Mouse (Mus musculus) neural tube, embryonic 14.5 days (tissue): ENCODE measurements at regions not wholly inside any gene's neighbourhood (a gene's known extent, or its start where the extent isn't known, plus 50 kb on each side); places are given as distances from the start of the nearest gene placed in this dataset.

Source experiments
- ATAC-seq: fragments of 200-750 bp; cut with Nextera tagmentation; 2 replicates; pipeline ENCODE4 v1.8.0; 2017; ENCODE audit warnings: low read depth, mild to moderate bottlenecking, moderate TSS enrichment, moderate library complexity
- H3K27ac ChIP-seq: fragments of 300-500 bp; sonication (generic); 2 replicates; pipeline ENCODE4 v1.5.1; 2014; ENCODE audit warnings: low read depth, mild to moderate bottlenecking, control low read depth, low read length, moderate library complexity, mixed read lengths
- H3K27me3 ChIP-seq: fragments of 300-500 bp; sonication (generic); 2 replicates; pipeline ENCODE4 v1.6.1; 2014; ENCODE audit warnings: low read length; ENCODE audit not compliant: control insufficient read depth, insufficient read depth
- H3K36me3 ChIP-seq: fragments of 300-500 bp; sonication (generic); 2 replicates; pipeline ENCODE4 v1.6.1; 2014; ENCODE audit warnings: low read length, mixed read lengths; ENCODE audit not compliant: control insufficient read depth, insufficient read depth
- H3K4me1 ChIP-seq: fragments of 300-500 bp; sonication (generic); 2 replicates; pipeline ENCODE4 v1.6.1; 2014; ENCODE audit warnings: low read length; ENCODE audit not compliant: control insufficient read depth, insufficient read depth
- H3K4me2 ChIP-seq: fragments of 300-500 bp; sonication (generic); 2 replicates; pipeline ENCODE4 v1.6.1; 2014; ENCODE audit warnings: mild to moderate bottlenecking, low read depth, low read length, control low read depth
- H3K4me3 ChIP-seq: fragments of 300-500 bp; sonication (generic); 2 replicates; pipeline ENCODE4 v1.5.1; 2014; ENCODE audit warnings: low read depth, low read length, control low read depth, mixed read lengths
- H3K9ac ChIP-seq: fragments of 300-500 bp; sonication (generic); replicated peaks from 2 replicates; pipeline ENCODE4 v1.6.1; 2014; ENCODE audit warnings: low read depth, mild to moderate bottlenecking, control low read depth, low read length, mixed read lengths
- H3K9me3 ChIP-seq: fragments of 300-500 bp; sonication (generic); 2 replicates; pipeline ENCODE4 v1.6.1; 2016; ENCODE audit warnings: low read length; ENCODE audit not compliant: control insufficient read depth
- WGBS: fragments of 180-500 bp; shearing (Covaris S2); extraction: QIAGEN DNeasy Blood & Tissue Kit; methylation state at CpG from one replicate; pipeline ENCODE4 v1.1.7; 2014; 5-methylcytosine and 5-hydroxymethylcytosine counted together

DNA sequence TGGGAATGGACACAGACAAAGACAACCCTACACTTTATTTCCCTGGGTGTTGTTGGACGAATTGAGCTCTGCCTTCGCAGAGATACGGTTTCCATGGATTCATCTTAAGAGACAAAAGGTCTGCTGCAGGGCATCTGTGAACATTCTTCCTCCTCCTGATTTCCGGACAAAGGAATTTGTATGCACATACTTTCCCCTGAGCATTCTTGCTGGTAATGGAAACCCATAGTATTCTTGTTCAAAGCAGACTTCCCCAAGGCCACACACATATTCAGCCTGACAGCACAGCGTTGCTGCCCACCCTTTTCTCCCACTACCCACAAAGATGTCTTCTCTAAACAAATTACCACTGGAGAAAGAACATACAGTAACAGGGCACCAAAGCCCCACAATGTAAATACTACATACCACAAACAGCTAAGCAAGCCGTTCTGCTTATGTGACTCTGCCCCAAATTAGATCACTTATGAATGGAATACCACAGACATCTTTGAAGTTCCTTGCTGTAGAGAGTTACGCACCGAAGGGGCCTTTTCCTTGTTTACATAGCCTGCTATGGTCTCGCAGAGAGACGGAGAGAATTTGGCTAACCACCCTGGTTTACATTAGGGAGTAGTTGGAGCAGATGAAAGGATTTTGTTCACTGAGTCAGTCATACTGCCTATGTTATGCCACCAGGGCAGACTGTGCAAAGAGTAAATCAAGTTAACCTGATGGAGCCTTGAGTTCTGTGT, 96.0 kb upstream of the Tas2r134 start:
- no peak for ATAC-seq
- Histone ChIP-seq H3K36me3 (no peaks in the 10 kb centered on the region), H3K9ac (no peak overlapping the region), H3K9me3 (no peaks in the 10 kb centered on the region), H3K4me1 (no peaks in the 10 kb centered on the region), H3K27ac (no peak overlapping the region), H3K27me3 (no peaks in the 10 kb centered on the region), H3K4me2 (no peak overlapping the region), H3K4me3 (no peak overlapping the region)
- WGBS: 38% methylated on average over 10 of the region's 10 CpGs

DNA sequence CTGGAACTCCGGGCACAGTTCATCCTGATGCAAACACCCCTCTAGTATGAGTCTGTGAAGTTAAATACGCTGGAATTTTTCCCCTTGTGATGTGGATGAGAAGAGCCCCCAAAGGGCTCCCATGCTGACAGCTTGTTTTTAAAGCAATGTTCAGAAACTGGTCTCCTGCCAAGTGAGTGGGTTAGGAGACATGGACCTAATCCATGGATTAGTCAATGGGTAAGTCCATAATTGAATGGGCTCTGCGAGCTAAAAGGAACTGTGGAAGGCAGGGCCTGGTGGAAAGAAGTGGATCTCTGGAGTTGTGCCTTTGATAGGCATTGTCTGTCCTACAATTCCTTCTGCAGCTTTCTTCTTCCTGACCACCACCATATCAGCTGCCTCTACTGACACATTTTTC, 104.5 kb upstream of the Tas2r134 start:
- Histone ChIP-seq H3K9me3 (no peaks in the 10 kb centered on the region), H3K4me3 (no peak overlapping the region), H3K27ac (no peak overlapping the region), H3K36me3 (no peaks in the 10 kb centered on the region), H3K9ac (no peak overlapping the region), H3K4me1 (no peaks in the 10 kb centered on the region), H3K27me3 (no peaks in the 10 kb centered on the region), H3K4me2 (no peak overlapping the region)
- WGBS: 88% methylated on average over 3 of the region's 3 CpGs
- no peak for ATAC-seq

DNA sequence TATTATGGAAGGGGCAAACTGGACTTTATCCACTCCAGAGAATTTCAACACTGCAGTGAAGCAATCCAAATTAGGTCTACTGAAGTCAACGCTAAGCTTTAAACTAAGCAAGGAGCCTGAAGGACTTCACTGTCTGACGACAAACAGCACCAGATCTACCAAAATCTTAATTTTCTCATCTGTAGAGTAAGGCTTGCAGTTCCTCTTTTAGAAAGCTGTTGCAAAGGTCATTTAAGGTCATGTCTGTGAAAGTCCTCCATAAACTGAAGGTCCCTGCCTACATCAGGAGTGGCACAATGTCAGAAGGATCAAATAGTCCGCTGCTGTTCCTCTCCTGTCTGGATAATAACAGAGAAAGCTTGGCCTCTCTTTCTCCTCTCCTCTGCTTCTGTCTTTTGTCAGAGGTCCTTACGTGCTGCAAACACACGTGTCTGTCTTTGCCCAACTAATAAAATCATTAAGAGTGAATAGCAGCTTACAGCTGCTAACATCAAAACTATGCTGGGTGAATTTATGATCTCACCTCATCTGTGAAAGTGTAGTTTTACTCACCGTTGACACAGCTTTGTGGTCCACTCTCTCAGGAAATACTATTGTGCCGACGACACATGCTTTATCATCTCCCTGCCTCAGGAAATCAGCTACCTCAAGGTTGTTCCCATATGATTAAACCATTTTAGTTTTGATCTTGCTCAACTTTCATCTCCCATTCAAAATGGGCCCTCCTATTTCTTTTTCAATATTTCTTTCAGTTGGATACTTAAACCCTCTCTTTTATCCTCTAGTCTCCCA, 117.9 kb upstream of the Tas2r134 start:
- Histone ChIP-seq H3K9ac (no peak overlapping the region), H3K4me3 (no peak overlapping the region), H3K4me2 (no peak overlapping the region), H3K27me3 (no peaks in the 10 kb centered on the region), H3K4me1 (no peaks in the 10 kb centered on the region), H3K9me3 (no peaks in the 10 kb centered on the region), H3K27ac (no peak overlapping the region), H3K36me3 (no peaks in the 10 kb centered on the region)
- ATAC-seq: no peak
- 59% methylated on average over 8 of the region's 8 CpGs for WGBS

DNA sequence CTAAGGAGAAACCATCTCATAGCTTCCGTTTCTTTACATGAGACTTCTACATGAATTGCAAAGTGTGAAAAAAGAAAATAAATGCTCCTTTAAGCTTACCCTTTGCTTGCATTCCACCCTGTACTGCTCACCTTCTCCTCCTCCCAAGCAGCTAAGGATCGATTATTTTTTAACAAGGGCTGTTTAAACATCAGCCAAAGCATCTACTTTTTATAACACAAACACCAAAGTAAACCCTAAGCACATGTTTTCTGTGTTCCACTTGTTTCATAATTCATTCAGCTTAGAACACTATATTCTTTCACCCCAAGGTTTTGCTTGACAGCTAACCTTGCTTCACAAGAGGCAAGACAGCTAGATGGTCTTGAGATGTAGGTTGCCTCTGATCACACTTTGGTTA, 129.4 kb upstream of the Tas2r134 start:
- Histone ChIP-seq H3K27ac (no peak overlapping the region), H3K9ac (no peak overlapping the region), H3K27me3 (no peaks in the 10 kb centered on the region), H3K4me2 (no peak overlapping the region), H3K4me3 (no peak overlapping the region), H3K4me1 (no peaks in the 10 kb centered on the region), H3K36me3 (no peaks in the 10 kb centered on the region), H3K9me3 (no peaks in the 10 kb centered on the region)
- 95% methylated on average over 2 of the region's 2 CpGs for WGBS
- no peak for ATAC-seq

DNA sequence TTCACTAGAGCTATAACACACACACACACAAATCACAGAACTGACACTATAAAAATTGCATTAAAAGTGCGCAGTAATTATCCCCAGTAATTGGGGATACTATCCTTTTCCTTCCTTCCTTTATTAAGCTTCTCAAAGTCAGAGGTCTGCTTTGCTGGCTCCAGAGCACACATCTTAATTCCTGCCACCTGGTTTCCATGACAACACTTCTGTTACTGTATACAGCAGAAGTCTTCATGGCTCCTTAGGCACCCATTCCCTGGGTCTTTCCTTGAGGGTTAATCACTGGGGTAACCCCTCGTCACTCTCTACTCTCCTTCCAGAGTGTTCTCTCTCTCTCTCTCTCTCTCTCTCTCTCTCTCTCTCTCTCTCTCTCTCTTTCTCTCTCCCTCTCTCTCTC, 153.6 kb upstream of the Tas2r134 start:
- H3K27ac ChIP-seq: no peak overlapping the region

DNA sequence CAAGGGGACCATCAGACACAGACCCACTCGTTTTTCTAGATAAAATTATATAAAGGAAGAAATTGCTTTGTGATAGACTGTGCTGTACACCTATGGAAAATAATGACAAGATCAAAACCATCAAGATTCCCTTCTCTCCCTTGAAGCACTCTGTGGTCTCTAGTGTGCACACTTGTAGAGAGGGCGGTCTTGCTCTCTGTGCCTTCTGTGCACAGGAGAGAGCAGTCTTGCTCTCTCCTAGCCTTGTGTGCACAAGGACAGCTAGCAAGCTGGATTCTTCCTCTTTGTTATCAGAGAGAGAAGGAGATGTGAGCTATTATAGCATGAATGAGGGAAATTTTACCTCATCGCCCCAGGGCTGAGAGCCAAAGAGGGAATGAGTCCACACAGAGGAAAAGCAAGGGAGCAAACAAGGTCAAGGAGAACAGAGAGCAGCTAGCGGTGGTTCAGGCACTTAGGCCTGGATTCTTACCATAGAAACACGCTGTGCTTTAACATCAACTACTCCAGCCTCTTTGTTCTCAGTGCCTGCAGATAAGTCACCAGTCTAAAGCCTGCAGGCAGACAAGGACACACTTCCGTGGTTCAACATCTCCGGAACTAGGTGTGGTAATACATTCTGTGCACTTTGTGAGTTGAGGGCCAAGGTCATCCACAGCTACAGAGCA, 160.2 kb upstream of the Tas2r134 start:
- Histone ChIP-seq H3K9ac (no peak overlapping the region), H3K36me3 (no peaks in the 10 kb centered on the region), H3K4me1 (no peaks in the 10 kb centered on the region), H3K4me3 (no peak overlapping the region), H3K9me3 (no peaks in the 10 kb centered on the region), H3K27me3 (no peaks in the 10 kb centered on the region), H3K4me2 (no peak overlapping the region), H3K27ac (no peak overlapping the region)
- 69% methylated on average over 7 of the region's 7 CpGs for WGBS
- ATAC-seq: peak; percentile 61; the same call in 1 of the 2 replicates

More for the DNA sequence above, 153.6 kb upstream of the Tas2r134 start:
- no peaks in the 10 kb centered on the region for H3K36me3 ChIP-seq
- H3K4me1 ChIP-seq: no peaks in the 10 kb centered on the region
- H3K4me3 ChIP-seq: no peak overlapping the region
- no peaks in the 10 kb centered on the region for H3K9me3 ChIP-seq
- no peak overlapping the region for H3K9ac ChIP-seq
- no peak overlapping the region for H3K4me2 ChIP-seq
- peak; percentile 60; the same call in 1 of the 2 replicates for ATAC-seq
- 54% methylated on average over 2 of the region's 2 CpGs for WGBS
- no peaks in the 10 kb centered on the region for H3K27me3 ChIP-seq

DNA sequence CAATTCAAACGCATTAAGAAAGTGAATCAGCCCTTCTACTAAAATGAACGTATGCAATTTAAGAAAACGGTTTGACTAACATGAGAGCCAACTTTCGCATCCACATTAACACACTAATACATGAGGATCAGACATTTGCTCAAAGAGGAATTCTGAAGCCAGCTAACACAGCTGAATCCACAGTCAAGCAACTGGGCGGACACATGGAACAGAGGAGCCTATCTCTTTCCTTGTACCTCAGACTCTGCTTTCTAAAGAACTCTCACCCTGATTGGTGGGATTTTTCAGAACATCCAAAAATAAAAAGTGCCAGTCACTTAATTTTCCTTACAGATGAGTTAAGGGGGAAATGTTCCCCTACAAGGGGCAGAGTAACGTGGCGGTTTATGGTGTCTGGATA, 161.3 kb upstream of the Tas2r134 start:
- H3K4me1 ChIP-seq: no peaks in the 10 kb centered on the region
- 97% methylated on average over 7 of the region's 7 CpGs for WGBS
- H3K4me3 ChIP-seq: no peak overlapping the region
- no peaks in the 10 kb centered on the region for H3K9me3 ChIP-seq
- H3K27ac ChIP-seq: no peak overlapping the region
- H3K36me3 ChIP-seq: no peaks in the 10 kb centered on the region
- no peak overlapping the region for H3K4me2 ChIP-seq
- H3K9ac ChIP-seq: no peak overlapping the region
- no peaks in the 10 kb centered on the region for H3K27me3 ChIP-seq
- ATAC-seq: no peak

DNA sequence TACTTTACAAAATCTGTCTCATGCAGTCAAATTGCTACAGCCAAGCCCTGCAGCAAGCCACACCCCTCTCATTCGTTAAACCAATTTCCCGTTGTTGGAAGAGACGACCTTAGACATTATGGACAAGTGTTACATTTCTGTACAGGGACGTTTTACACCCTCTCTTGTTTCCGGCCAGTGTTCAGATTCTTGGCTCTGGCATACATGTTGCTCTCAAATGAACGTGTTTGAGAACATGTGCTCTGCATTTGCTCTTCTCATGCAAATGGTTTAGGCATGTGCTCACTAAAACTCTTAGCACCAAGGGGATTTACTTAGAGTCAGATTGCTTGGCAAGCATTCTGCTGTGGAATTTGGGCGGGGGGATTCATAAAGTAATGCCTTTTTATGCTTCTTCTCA, 161.7 kb upstream of the Tas2r134 start:
- H3K9me3 ChIP-seq: no peaks in the 10 kb centered on the region
- H3K36me3 ChIP-seq: no peaks in the 10 kb centered on the region
- no peaks in the 10 kb centered on the region for H3K27me3 ChIP-seq
- 76% methylated on average over 7 of the region's 7 CpGs for WGBS
- H3K27ac ChIP-seq: no peak overlapping the region
- H3K4me3 ChIP-seq: no peak overlapping the region
- no peaks in the 10 kb centered on the region for H3K4me1 ChIP-seq
- no peak for ATAC-seq
- no peak overlapping the region for H3K4me2 ChIP-seq
- H3K9ac ChIP-seq: no peak overlapping the region

DNA sequence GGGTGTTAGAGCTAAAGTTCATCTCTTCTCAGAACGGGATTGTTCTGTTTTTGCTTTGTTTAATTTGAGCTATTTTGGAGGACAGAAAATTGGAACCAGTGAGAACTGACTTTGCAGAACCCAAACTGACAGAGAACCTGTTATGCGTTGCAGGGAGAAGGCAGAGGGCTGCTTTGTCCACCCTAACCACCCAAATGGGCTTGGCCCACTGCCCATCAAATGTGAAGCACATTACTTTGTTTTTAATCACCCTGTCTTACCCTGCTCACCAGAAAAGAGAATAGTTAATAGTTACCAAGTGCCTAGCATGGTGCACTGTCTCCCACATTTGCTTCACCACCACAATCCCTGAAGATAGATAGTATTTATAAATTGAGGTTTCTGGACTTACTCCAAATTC, 163.0 kb upstream of the Tas2r134 start:
- H3K36me3 ChIP-seq: no peaks in the 10 kb centered on the region
- no peak overlapping the region for H3K27ac ChIP-seq
- no peak for ATAC-seq
- no peak overlapping the region for H3K4me2 ChIP-seq
- no peaks in the 10 kb centered on the region for H3K27me3 ChIP-seq
- H3K4me1 ChIP-seq: no peaks in the 10 kb centered on the region
- no peaks in the 10 kb centered on the region for H3K9me3 ChIP-seq
- H3K4me3 ChIP-seq: no peak overlapping the region
- 72% methylated on average over 2 of the region's 2 CpGs for WGBS
- H3K9ac ChIP-seq: no peak overlapping the region
